Mouse (Mus musculus): ENCODE measurements around the gene Tgfb3. TPM values are rescaled to one million over a fixed set of nuclear protein-coding genes. Genes with fewer than 3 reads are reported as not detected.
A peak's percentile ranks its signal among the peaks of the same experiment; 100 is the strongest.

Tgfb3 gene
- polyA plus RNA-seq, 1 experiment from 2014 or later: 4.0 TPM

DNA sequence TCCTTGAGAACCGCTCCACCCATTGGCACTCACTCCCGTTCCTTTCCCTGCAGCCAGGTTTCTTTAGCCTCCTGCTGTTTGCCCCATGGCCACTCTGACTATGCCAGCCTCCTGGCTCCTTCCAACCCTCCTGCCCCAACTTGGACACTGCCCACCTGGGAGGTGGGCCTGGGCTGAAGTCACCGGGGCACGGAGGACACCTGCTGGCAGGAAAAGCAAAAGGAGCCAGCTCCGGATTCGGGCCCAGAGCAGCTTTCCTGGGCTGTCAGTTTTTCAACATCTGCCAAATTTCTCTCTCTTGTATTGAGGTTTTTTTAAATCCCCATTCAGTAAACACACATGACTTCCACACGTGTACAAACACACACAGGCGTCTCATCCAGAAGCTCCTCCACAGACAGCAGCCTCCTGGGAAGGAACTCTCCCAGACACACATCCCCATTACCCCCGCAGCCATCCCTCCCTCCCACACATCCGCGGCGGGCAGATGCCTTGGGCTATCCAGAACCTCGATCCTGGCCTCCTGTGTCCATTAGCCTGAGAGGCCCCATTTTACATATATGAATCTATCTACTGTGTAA lies 2.4 kb downstream of the Tgfb3 start:
- Histone ChIP-seq H3K4me1 (ENCODE audit: control insufficient read depth, insufficient read depth, low read length) (peaks cover 16% of the 10 kb centered on the region), H3K4me2 (ENCODE audit: low read length) (peak overlapping the region; percentile 93), H3K27me3 (replicated peaks; ENCODE audit: control insufficient read depth, insufficient read depth, low read length) (no peaks in the 10 kb centered on the region), H3K9me3 (replicated peaks; ENCODE audit: control insufficient read depth, low read length) (no peaks in the 10 kb centered on the region), H3K9ac (ENCODE audit: low read length) (peak overlapping the region; percentile 13), H3K4me3 (ENCODE audit: low read depth, low read length) (peak overlapping the region; percentile 3), H3K36me3 (ENCODE audit: control insufficient read depth, insufficient read depth, low read length) (no peaks in the 10 kb centered on the region), H3K27ac (ENCODE audit: low read depth, low read length) (no peak overlapping the region)
- ATAC-seq (no peak), DNase-seq (ENCODE audit: low spot score) (peak; percentile 29)
- whole genome bisulfite sequencing: 9% methylated on average over 13 of the region's 13 CpGs

DNA sequence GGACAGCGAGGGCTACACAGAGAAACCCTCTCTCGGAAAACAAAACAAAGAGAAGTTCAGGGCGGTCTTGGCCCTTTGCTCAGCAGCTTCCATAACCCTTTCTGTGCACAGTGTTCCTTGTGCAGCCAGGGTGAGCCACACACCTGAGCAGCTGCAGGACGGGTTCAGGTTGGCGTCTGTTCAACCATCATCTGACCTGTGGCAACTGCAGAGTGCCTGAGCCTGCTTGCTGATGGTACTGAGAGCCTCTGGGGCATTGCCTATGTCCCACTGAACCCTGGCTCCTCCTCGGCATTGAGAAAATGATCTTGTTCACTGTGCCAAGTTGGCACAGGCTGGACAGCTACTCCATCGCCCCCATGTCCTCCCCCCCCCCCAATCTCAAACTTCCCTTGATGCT lies 3.5 kb downstream of the Tgfb3 start:
- H3K4me2 ChIP-seq (ENCODE audit: low read length): peak overlapping the region; percentile 93; the same call in 1 of the 2 replicates
- H3K9ac ChIP-seq (ENCODE audit: low read length): no peak overlapping the region
- no peak for ATAC-seq
- no peak overlapping the region for H3K4me3 ChIP-seq (ENCODE audit: low read depth, low read length)
- H3K27ac ChIP-seq (ENCODE audit: low read depth, low read length): no peak overlapping the region
- no peak for DNase-seq (ENCODE audit: low spot score)
- 84% methylated on average over 7 of the region's 7 CpGs for WGBS
- peaks cover 16% of the 10 kb centered on the region for H3K4me1 ChIP-seq (ENCODE audit: control insufficient read depth, insufficient read depth, low read length)
- H3K36me3 ChIP-seq (ENCODE audit: control insufficient read depth, insufficient read depth, low read length): no peaks in the 10 kb centered on the region
- no peaks in the 10 kb centered on the region for H3K27me3 ChIP-seq (replicated peaks; ENCODE audit: control insufficient read depth, insufficient read depth, low read length)
- no peaks in the 10 kb centered on the region for H3K9me3 ChIP-seq (replicated peaks; ENCODE audit: control insufficient read depth, low read length)

DNA sequence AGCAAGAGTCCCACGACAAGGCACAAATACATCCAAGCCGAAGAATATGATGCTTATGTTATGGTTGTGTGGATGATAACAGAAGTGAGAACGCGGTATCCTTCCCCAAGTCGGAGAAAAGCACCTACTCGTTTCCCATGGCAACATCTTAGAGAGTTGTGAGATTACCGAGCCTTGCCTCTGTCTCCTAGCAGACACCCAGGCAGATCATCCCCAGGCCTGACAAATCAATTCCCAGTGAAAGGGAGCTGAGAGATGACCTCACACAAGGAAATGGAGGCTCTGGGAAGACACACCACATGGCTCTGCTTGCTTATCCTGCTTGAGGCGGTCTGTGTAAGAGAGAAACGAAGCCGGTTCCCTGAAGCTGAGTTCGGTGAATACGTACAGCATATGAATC lies 4.2 kb downstream of the Tgfb3 start:
- H3K9ac ChIP-seq (ENCODE audit: low read length): no peak overlapping the region
- H3K36me3 ChIP-seq (ENCODE audit: control insufficient read depth, insufficient read depth, low read length): no peaks in the 10 kb centered on the region
- no peaks in the 10 kb centered on the region for H3K27me3 ChIP-seq (replicated peaks; ENCODE audit: control insufficient read depth, insufficient read depth, low read length)
- no peak overlapping the region for H3K4me2 ChIP-seq (ENCODE audit: low read length)
- H3K4me3 ChIP-seq (ENCODE audit: low read depth, low read length): no peak overlapping the region
- WGBS: 90% methylated on average over 12 of the region's 12 CpGs
- DNase-seq (ENCODE audit: low spot score): no peak
- no peaks in the 10 kb centered on the region for H3K9me3 ChIP-seq (replicated peaks; ENCODE audit: control insufficient read depth, low read length)
- no peak overlapping the region for H3K27ac ChIP-seq (ENCODE audit: low read depth, low read length)
- peaks cover 16% of the 10 kb centered on the region for H3K4me1 ChIP-seq (ENCODE audit: control insufficient read depth, insufficient read depth, low read length)
- no peak for ATAC-seq

DNA sequence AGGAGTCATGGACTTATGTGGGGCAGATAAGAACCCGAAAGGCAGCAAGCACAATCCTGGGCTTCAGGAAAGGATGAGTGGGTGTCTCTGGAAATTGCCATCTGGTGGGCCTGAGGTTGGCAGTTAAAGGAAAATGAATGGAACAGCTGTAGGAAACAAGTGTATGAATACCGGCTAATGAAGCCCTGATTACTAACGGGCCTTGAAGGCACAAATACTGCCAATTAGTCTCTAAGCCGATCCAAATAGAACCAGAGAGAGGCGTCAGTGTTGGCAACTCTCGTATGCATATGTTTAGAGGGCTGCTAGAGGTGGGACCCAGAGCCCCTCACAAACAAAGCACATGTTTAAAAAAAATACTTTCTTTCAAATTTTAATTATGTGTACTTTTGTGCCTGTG lies 7.4 kb downstream of the Tgfb3 start:
- Histone ChIP-seq H3K9me3 (replicated peaks; ENCODE audit: control insufficient read depth, low read length) (no peaks in the 10 kb centered on the region), H3K27ac (ENCODE audit: low read depth, low read length) (peak overlapping the region; percentile 34; the same call in 1 of the 2 replicates), H3K9ac (ENCODE audit: low read length) (no peak overlapping the region), H3K4me2 (ENCODE audit: low read length) (no peak overlapping the region), H3K36me3 (ENCODE audit: control insufficient read depth, insufficient read depth, low read length) (no peaks in the 10 kb centered on the region), H3K4me1 (ENCODE audit: control insufficient read depth, insufficient read depth, low read length) (peaks cover 5% of the 10 kb centered on the region; the same call in 1 of the 2 replicates), H3K4me3 (ENCODE audit: low read depth, low read length) (no peak overlapping the region), H3K27me3 (replicated peaks; ENCODE audit: control insufficient read depth, insufficient read depth, low read length) (no peaks in the 10 kb centered on the region)
- ATAC-seq (peak; percentile 94), DNase-seq (ENCODE audit: low spot score) (peak; percentile 93)
- 16% methylated on average over 6 of the region's 6 CpGs for WGBS

DNA sequence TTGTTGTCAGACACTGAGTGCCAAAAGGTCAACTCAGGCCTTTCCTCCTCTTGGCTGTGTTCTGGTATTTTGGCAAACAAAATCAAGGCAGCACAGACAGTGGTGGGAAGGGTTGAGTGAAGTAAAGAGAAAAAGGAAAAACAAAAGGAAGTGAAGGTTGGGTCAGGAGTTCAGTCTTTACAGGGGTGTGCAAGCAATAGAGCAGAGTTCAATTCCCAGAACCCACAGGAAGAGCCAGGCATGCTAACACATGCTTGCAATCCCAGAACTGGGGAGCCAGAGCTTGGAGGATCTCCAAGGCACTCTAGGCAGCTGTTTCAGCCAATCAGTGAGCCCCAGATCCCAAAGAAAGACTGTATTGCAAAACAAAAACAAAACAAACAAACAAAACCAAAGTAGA lies 14.0 kb downstream of the Tgfb3 start:
- no peak for DNase-seq (ENCODE audit: low spot score)
- H3K36me3 ChIP-seq (ENCODE audit: control insufficient read depth, insufficient read depth, low read length): no peaks in the 10 kb centered on the region
- H3K9ac ChIP-seq (ENCODE audit: low read length): no peak overlapping the region
- H3K27ac ChIP-seq (ENCODE audit: low read depth, low read length): no peak overlapping the region
- H3K27me3 ChIP-seq (replicated peaks; ENCODE audit: control insufficient read depth, insufficient read depth, low read length): no peaks in the 10 kb centered on the region
- no peak overlapping the region for H3K4me2 ChIP-seq (ENCODE audit: low read length)
- no peaks in the 10 kb centered on the region for H3K9me3 ChIP-seq (replicated peaks; ENCODE audit: control insufficient read depth, low read length)
- no peak overlapping the region for H3K4me3 ChIP-seq (ENCODE audit: low read depth, low read length)
- H3K4me1 ChIP-seq (ENCODE audit: control insufficient read depth, insufficient read depth, low read length): no peaks in the 10 kb centered on the region
- ATAC-seq: no peak

DNA sequence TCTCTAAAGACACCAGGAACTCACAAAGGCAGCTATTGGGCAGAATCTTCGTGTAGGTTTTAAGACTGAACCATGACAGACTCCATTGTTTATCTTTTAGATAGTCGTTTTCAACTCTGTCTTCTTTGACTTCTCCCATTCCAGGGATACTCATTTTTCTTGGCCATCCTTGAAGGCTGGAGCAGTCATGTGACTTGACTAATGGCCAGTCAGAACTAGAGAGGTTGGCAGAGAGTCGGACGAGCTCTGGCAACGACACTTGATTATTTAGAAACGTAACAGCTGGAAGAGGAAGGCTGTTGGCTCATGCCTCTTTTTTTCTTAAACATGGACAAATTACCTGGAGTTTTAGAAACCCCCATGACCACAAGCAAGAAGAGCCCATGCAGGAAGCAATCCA lies 19.5 kb downstream of the Tgfb3 start:
- DNase-seq (ENCODE audit: low spot score) (no peak), ATAC-seq (no peak)
- Histone ChIP-seq H3K9ac (ENCODE audit: low read length) (no peak overlapping the region), H3K4me2 (ENCODE audit: low read length) (no peak overlapping the region), H3K9me3 (replicated peaks; ENCODE audit: control insufficient read depth, low read length) (no peaks in the 10 kb centered on the region), H3K4me3 (ENCODE audit: low read depth, low read length) (no peak overlapping the region), H3K27me3 (replicated peaks; ENCODE audit: control insufficient read depth, insufficient read depth, low read length) (no peaks in the 10 kb centered on the region), H3K27ac (ENCODE audit: low read depth, low read length) (no peak overlapping the region), H3K4me1 (ENCODE audit: control insufficient read depth, insufficient read depth, low read length) (no peaks in the 10 kb centered on the region), H3K36me3 (ENCODE audit: control insufficient read depth, insufficient read depth, low read length) (0 out of 2 replicates have a peak, but pooled peaks cover 4% of the 10 kb centered on the region)
- WGBS: 92% methylated on average over 6 of the region's 6 CpGs

DNA sequence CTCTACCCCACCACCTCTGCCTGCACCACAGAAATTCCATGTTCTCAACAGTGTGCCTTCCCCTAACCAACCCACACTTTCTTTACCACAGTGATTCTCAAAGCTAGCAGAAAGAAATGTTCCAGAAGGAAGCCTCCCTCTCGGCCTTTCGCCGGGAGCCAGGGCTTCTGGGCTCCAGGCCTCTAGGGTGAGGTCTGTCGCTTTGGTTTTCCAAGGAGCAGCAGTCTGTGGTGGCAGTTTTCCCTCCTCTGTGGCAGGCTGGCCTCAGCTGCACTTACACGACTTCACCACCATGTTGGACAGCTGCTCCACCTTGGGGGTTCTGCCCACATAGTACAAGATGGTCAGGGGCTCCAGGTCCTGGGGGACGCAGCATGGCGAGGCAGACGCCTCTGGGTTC lies 21.3 kb downstream of the Tgfb3 start:
- Histone ChIP-seq H3K27me3 (replicated peaks; ENCODE audit: control insufficient read depth, insufficient read depth, low read length) (no peaks in the 10 kb centered on the region), H3K4me1 (ENCODE audit: control insufficient read depth, insufficient read depth, low read length) (no peaks in the 10 kb centered on the region), H3K36me3 (ENCODE audit: control insufficient read depth, insufficient read depth, low read length) (0 out of 2 replicates have a peak, but pooled peaks cover 4% of the 10 kb centered on the region), H3K9me3 (replicated peaks; ENCODE audit: control insufficient read depth, low read length) (no peaks in the 10 kb centered on the region), H3K4me2 (ENCODE audit: low read length) (no peak overlapping the region), H3K27ac (ENCODE audit: low read depth, low read length) (no peak overlapping the region), H3K4me3 (ENCODE audit: low read depth, low read length) (no peak overlapping the region), H3K9ac (ENCODE audit: low read length) (no peak overlapping the region)
- 86% methylated on average over 8 of the region's 8 CpGs for WGBS
- DNase-seq (ENCODE audit: low spot score): no peak
- ATAC-seq: no peak

DNA sequence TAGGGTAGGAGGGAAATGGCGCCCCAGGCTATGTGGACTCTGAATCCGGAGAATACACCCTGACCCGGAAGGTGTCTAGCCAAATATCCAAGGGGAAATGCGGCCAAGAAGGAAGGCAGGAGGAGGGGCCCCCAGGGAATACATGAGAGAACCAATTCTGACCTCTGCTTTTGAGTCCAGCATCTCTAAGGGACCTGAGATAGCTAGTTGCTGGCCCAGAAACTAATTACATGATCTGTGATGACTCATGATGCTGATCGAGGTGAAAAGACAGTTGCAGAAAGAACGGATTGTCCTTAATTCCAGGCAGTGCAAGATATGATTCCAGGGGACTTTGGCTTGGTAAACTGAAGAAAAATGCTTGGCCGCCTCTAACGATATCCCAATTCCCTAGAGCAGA lies 21.9 kb downstream of the Tgfb3 start:
- Histone ChIP-seq H3K4me2 (ENCODE audit: low read length) (no peak overlapping the region), H3K27me3 (replicated peaks; ENCODE audit: control insufficient read depth, insufficient read depth, low read length) (no peaks in the 10 kb centered on the region), H3K27ac (ENCODE audit: low read depth, low read length) (no peak overlapping the region), H3K36me3 (ENCODE audit: control insufficient read depth, insufficient read depth, low read length) (0 out of 2 replicates have a peak, but pooled peaks cover 4% of the 10 kb centered on the region), H3K9ac (ENCODE audit: low read length) (no peak overlapping the region), H3K4me1 (ENCODE audit: control insufficient read depth, insufficient read depth, low read length) (no peaks in the 10 kb centered on the region), H3K4me3 (ENCODE audit: low read depth, low read length) (no peak overlapping the region), H3K9me3 (replicated peaks; ENCODE audit: control insufficient read depth, low read length) (no peaks in the 10 kb centered on the region)
- DNase-seq (ENCODE audit: low spot score) (no peak), ATAC-seq (no peak)
- 86% methylated on average over 8 of the region's 8 CpGs for WGBS

DNA sequence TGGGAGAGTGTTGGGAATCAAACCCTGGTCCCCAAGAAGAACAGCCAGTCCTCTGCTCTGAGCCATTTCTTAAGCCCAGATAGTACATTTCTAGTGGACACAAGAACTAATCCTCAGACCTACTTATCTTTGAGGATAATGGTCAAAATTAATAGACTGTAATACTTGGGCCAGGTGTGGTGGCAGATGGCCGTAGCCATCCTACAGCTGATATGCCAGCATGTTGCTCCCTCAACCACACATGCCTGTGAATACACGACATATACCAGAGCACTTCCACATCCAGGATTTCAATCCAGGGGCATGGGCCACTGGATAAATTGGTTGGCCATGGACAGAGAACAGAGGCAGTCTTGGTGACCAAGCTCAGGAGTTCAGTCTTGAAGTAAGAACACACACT lies 23.5 kb downstream of the Tgfb3 start:
- no peak for ATAC-seq

More for the DNA sequence above, 23.5 kb downstream of the Tgfb3 start:
- Histone ChIP-seq H3K9me3 (replicated peaks; ENCODE audit: control insufficient read depth, low read length) (no peaks in the 10 kb centered on the region), H3K4me2 (ENCODE audit: low read length) (no peak overlapping the region), H3K9ac (ENCODE audit: low read length) (no peak overlapping the region), H3K4me1 (ENCODE audit: control insufficient read depth, insufficient read depth, low read length) (no peaks in the 10 kb centered on the region), H3K36me3 (ENCODE audit: control insufficient read depth, insufficient read depth, low read length) (0 out of 2 replicates have a peak, but pooled peaks cover 4% of the 10 kb centered on the region), H3K27me3 (replicated peaks; ENCODE audit: control insufficient read depth, insufficient read depth, low read length) (no peaks in the 10 kb centered on the region), H3K4me3 (ENCODE audit: low read depth, low read length) (no peak overlapping the region), H3K27ac (ENCODE audit: low read depth, low read length) (no peak overlapping the region)
- DNase-seq (ENCODE audit: low spot score): no peak
- WGBS: 95% methylated on average over 2 of the region's 2 CpGs

All from forebrain, embryonic 14.5 days (tissue).